Mouse (Mus musculus) forebrain, embryonic 14.5 days (tissue): ENCODE results near the gene Ppcdc. TPM values are rescaled to one million over a fixed set of nuclear protein-coding genes. Genes with fewer than 3 reads are reported as not detected.

Experiments
- ATAC-seq: fragments of 200-750 bp; cut with Nextera tagmentation; 2 replicates; pipeline ENCODE4 v1.8.0; 2017; ENCODE audit warnings: mild to moderate bottlenecking, moderate library complexity
- DNase-seq: peaks from one replicate; pipeline ENCODE4 v3.0.0-alpha.2; 2015; ENCODE audit warnings: low spot score
- H3K27ac ChIP-seq: fragments of 300-500 bp; sonication (generic); 2 replicates; pipeline ENCODE4 v1.5.1; 2014; ENCODE audit warnings: low read depth, mild to moderate bottlenecking, control low read depth, low read length, moderate library complexity
- H3K27me3 ChIP-seq: fragments of 300-500 bp; sonication (generic); replicated peaks from 2 replicates; pipeline ENCODE4 v1.6.1; 2014; ENCODE audit warnings: low read length, control low read depth, mixed read lengths; ENCODE audit not compliant: control insufficient read depth, insufficient read depth
- H3K36me3 ChIP-seq: fragments of 300-500 bp; sonication (generic); 2 replicates; pipeline ENCODE4 v1.6.1; 2014; ENCODE audit warnings: low read length, control low read depth; ENCODE audit not compliant: control insufficient read depth, insufficient read depth
- H3K4me1 ChIP-seq: fragments of 300-500 bp; sonication (generic); 2 replicates; pipeline ENCODE4 v1.6.1; 2014; ENCODE audit warnings: antibody characterized with exemption, low read length, control low read depth; ENCODE audit not compliant: control insufficient read depth, insufficient read depth
- H3K4me2 ChIP-seq: fragments of 300-500 bp; sonication (generic); 2 replicates; pipeline ENCODE4 v1.6.1; 2014; ENCODE audit warnings: mild to moderate bottlenecking, control low read depth, low read length
- H3K4me3 ChIP-seq: fragments of 300-500 bp; sonication (generic); 2 replicates; pipeline ENCODE4 v1.5.1; 2014; ENCODE audit warnings: low read depth, low read length, control low read depth
- H3K9ac ChIP-seq: fragments of 300-500 bp; sonication (generic); 2 replicates; pipeline ENCODE4 v1.6.1; 2014; ENCODE audit warnings: mild to moderate bottlenecking, low read length, control low read depth, moderate library complexity
- H3K9me3 ChIP-seq: fragments of 300-500 bp; sonication (generic); replicated peaks from 2 replicates; pipeline ENCODE4 v1.6.1; 2016; ENCODE audit warnings: low read length, control low read depth, mixed read lengths; ENCODE audit not compliant: control insufficient read depth
- WGBS: fragments of 180-500 bp; shearing (Covaris S2); extraction: QIAGEN DNeasy Blood & Tissue Kit; methylation state at CpG from one replicate; pipeline ENCODE4 v1.1.7; 2014; 5-methylcytosine and 5-hydroxymethylcytosine counted together
- polyA plus RNA-seq: library from polyadenylated mRNA; unstranded; fragments of >200 nt; fragmentation: Nextera tagmentation; extraction: Ambion mirVana; gene quantifications from 2 replicates; pipeline ENCODE4 v1.2.1, GENCODE M21; 2014

Ppcdc gene
- polyA plus RNA-seq = 19.2 and 21.0 TPM in 2 replicates

DNA sequence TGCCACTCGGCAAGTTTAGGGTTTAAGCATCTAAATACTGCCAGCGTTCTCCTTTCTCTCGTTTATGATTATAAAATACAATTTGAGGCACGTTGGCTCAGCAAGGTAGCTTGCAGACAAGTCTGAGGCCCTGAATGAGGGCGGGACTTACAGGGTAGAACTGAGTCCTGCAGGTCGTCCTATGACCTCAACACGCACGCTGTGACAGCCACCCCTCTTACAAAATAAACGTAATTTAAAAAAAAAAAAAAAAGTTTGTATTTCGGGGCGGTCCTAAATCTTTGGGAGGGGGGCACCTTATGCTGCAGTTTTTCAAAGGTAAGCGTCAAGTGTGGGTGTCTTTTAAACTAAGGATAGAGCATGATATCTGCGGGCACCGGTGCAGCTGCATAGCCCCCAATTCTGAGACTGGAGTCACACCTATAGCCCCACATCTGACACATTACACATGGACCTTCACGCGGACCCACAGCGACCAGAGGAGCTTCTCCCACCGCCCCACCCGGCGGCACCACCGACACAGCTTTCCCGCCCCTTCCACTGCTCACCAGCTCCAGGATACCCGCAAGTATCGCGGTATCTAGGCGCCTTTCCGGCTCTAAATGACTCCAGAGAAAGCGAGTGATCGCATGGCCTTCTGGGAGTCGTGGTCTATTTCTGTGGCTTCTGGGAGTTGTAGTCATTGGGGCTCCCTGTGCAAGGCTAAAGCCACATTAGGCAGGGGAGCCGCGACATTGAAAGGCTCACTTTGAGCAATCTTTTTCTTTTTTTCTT lies at the start of gene Ppcdc:
Gene Ppcdc, minus strand, starts transcription at position 603 of the 774 bp plus-strand sequence.
- H3K27me3 ChIP-seq = no peaks in the 10 kb centered on the region
- H3K27ac ChIP-seq = no peak within 1 kb of the TSS; the same call in 1 of the 2 replicates
- ATAC-seq (peak; percentile 99), DNase-seq (peak; percentile 99)
- H3K4me2 ChIP-seq = peak within 1 kb of the TSS; percentile 69
- WGBS = 3% methylated on average over 32 of the region's 32 CpGs
- H3K4me1 ChIP-seq = 0 out of 2 replicates have a peak, but pooled peaks cover 5% of the 10 kb centered on the region
- no peaks in the 10 kb centered on the region for H3K9me3 ChIP-seq
- peaks cover 33% of the 10 kb centered on the region for H3K36me3 ChIP-seq
- H3K4me3 ChIP-seq = peak within 1 kb of the TSS; percentile 49
- peak within 1 kb of the TSS; percentile 74 for H3K9ac ChIP-seq

DNA sequence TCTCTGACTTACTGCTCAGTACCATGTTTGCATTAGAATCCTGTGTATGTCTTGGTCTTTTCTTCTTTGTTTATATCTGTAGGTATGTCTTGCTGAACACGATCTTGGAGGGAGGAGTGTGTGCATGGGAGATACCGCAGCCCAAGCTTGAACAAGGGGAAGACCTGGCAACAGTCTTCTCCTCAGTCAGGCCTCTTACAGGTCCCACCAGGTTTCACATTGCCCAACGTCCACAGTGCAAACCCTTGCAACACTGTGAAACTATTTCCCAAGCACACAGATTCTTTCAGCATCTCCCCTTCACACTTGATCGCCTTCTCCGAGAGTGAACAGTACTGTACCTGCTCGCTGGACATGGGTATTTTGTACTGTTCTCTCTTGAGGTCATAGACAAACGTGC lies 47.9 kb upstream of the Ppcdc start:
- H3K9ac ChIP-seq = no peak overlapping the region
- no peak for DNase-seq
- ATAC-seq = no peak
- H3K9me3 ChIP-seq = no peaks in the 10 kb centered on the region
- no peak overlapping the region for H3K27ac ChIP-seq
- no peaks in the 10 kb centered on the region for H3K27me3 ChIP-seq
- H3K4me1 ChIP-seq = 0 out of 2 replicates have a peak, but pooled peaks cover 2% of the 10 kb centered on the region
- H3K4me3 ChIP-seq = no peak overlapping the region
- H3K36me3 ChIP-seq = no peaks in the 10 kb centered on the region
- no peak overlapping the region for H3K4me2 ChIP-seq
- WGBS = 76% methylated on average over 7 of the region's 7 CpGs

DNA sequence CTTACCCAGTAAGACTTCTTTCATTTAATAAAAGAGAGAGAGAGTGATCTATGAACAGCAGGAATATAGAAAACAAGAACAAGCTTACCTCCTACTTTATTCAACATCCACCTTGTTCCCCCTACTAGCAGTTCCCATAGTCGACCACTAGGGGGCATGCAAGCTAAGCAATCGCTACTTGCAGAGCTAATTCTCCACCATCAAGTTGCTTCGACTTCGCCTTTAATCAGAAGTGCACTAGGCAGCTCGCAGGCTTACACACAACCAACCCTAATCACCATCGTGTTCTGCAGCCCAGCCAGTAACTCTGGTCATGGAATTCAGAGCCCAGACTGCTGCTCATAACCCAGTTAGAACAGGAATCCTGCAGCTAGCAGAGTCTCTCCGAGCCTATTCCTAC lies 45.9 kb upstream of the Ppcdc start:
- ATAC-seq (peak; percentile 79), DNase-seq (peak; percentile 94)
- WGBS = 14% methylated on average over 7 of the region's 7 CpGs

DNA sequence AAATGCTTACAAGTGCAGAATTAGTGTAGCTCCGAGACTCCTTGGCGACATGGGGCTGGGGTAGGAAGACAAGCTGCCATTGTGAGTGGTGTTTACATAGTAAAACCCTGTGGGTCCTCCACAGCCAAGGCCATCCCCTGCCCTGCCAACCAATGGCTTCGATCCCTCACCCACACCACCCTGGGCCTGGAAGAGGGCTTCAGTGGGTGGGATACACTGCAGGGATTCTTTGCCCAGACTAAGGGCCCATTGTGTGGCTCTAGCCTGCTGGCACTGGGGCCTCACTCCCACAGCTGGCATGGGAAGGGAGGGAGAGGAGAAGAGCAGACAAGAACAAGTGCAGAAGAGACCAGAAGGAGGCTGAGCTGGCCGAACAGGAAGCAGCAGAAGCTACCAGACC lies 29.0 kb upstream of the Ppcdc start:
- Histone ChIP-seq H3K36me3 (no peaks in the 10 kb centered on the region), H3K9me3 (no peaks in the 10 kb centered on the region), H3K4me1 (peaks cover 13% of the 10 kb centered on the region), H3K4me2 (no peak overlapping the region), H3K4me3 (no peak overlapping the region), H3K27ac (no peak overlapping the region), H3K27me3 (no peaks in the 10 kb centered on the region), H3K9ac (no peak overlapping the region)
- DNase-seq (no peak), ATAC-seq (no peak)
- WGBS = 69% methylated on average over 4 of the region's 4 CpGs

More for the DNA sequence above, 45.9 kb upstream of the Ppcdc start:
- Histone ChIP-seq H3K4me2 (no peak overlapping the region), H3K4me3 (no peak overlapping the region), H3K9ac (no peak overlapping the region), H3K9me3 (no peaks in the 10 kb centered on the region), H3K4me1 (0 out of 2 replicates have a peak, but pooled peaks cover 2% of the 10 kb centered on the region), H3K36me3 (no peaks in the 10 kb centered on the region), H3K27me3 (no peaks in the 10 kb centered on the region), H3K27ac (no peak overlapping the region)

DNA sequence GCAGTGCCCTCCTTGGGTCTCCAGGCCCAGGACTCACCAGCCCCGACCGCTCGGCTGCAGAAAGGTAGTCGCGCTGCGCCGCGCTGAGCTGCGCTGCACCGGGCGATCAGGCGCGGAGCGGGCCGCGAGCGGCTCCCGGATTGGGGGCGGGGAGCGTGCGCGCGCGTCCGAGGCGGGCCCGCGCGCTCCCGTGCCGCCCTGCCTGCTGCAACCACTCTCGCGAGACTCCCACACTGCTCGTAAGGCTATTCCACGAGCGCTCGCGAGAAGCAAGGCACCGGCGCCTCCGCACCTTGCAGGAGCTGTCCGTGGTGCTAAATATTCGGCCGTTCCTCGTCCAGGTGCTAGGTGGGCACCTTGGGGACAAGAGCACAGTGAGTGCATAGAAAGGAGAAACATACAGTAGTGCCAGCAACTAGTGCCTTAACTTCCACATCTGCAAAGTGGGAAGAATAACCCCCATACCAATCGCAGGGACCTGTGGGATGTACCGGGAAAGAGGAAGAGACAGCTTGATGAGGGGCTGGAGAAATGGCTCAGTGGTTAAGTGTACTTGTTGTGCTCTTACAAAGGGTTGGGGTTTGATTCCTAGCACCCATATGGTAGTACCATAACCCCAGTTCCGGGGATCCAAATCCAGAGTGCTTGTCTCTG lies 28.1 kb upstream of the Ppcdc start, which contains the start of gene Scamp5:
Gene Scamp5, minus strand, starts transcription at position 165 of the 654 bp plus-strand sequence.
- DNase-seq = peak; percentile 97
- peak within 1 kb of the TSS; percentile 87 for H3K4me3 ChIP-seq
- H3K4me1 ChIP-seq = peaks cover 13% of the 10 kb centered on the region
- peak within 1 kb of the TSS; percentile 91 for H3K9ac ChIP-seq
- peak within 1 kb of the TSS; percentile 76 for H3K4me2 ChIP-seq
- H3K36me3 ChIP-seq = peaks cover 5% of the 10 kb centered on the region
- 2% methylated on average over 48 of the region's 48 CpGs for WGBS
- peak; percentile 96 for ATAC-seq
- peak within 1 kb of the TSS; percentile 81 for H3K27ac ChIP-seq
- H3K9me3 ChIP-seq = no peaks in the 10 kb centered on the region
- H3K27me3 ChIP-seq = no peaks in the 10 kb centered on the region

DNA sequence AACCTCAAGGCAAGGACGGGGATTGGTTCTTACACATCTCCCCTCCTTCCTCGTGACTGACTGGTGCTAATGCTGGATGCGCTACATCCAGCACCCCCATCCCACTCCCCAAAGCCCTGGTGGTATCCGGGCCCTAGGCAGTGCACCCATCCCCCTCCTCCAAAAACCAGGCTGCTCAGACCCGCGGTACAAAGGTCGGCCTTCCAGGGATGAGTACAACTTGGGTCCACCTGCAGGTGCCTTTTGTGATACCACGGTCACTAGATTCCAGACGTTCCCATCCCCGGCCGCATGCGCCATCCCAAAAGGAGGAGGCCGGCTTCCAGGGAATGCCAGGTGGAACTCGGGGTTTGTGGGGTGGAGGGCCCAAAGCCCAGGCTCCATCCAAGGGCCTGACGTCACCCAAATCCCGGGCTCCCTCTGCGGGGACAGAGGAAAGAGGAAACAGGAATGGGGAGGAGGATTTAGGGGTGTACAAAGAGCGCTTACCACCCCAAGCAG lies 27.4 kb upstream of the Ppcdc start:
- WGBS = under 1% methylated on average over 18 of the region's 18 CpGs
- no peaks in the 10 kb centered on the region for H3K27me3 ChIP-seq
- H3K36me3 ChIP-seq = peaks cover 5% of the 10 kb centered on the region
- peak overlapping the region; percentile 87 for H3K4me3 ChIP-seq
- no peaks in the 10 kb centered on the region for H3K9me3 ChIP-seq
- DNase-seq (peak; percentile 66), ATAC-seq (peak; percentile 66)
- H3K4me1 ChIP-seq = peaks cover 13% of the 10 kb centered on the region
- peak overlapping the region; percentile 81 for H3K27ac ChIP-seq
- H3K4me2 ChIP-seq = peak overlapping the region; percentile 76
- peak overlapping the region; percentile 91 for H3K9ac ChIP-seq

DNA sequence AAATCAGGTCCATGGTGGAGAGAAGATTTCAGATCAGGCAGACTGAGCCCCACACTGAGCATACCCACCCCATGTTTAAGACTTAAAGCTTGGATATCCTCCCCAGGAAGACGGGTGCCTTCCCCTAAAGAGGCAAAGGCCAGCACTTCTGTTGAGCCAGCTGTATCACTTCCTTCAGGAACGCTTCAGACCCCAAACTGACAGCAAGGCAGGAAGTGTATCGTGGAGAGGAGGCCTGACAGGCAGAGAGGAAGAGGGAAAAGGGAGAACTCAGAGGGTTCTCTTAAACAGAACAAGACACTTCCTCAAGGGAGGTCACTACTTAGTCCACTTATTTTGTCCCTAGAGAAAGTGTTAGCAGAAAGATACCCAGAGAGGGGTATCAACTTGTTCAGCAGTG lies 26.2 kb upstream of the Ppcdc start:
- H3K9ac ChIP-seq = peak overlapping the region; percentile 91; the same call in 1 of the 2 replicates
- H3K27me3 ChIP-seq = no peaks in the 10 kb centered on the region
- no peak for ATAC-seq
- H3K27ac ChIP-seq = no peak overlapping the region
- H3K36me3 ChIP-seq = peaks cover 11% of the 10 kb centered on the region
- peaks cover 13% of the 10 kb centered on the region for H3K4me1 ChIP-seq
- peak overlapping the region; percentile 76 for H3K4me2 ChIP-seq
- WGBS = 86% methylated on average over 3 of the region's 3 CpGs
- DNase-seq = no peak
- no peaks in the 10 kb centered on the region for H3K9me3 ChIP-seq
- H3K4me3 ChIP-seq = no peak overlapping the region

DNA sequence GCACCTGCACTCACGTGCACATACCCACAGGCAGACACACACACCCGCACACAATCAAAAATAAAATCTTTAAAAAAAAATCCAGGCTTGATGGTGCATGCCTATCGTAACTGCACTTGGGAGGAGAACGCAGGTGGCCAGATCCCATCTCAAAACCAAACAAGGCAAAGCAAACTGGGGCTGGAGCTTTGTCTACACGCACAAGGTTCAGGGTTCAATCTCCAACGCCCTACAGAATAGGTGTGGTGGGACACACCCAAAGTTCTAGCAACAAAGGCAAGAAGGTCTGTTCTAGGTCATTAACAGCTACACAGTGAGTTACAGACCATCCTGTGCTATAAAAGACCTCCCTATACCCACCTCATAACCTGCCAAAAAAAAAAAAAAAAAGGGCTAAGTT lies 22.9 kb upstream of the Ppcdc start:
- Histone ChIP-seq H3K27ac (no peak overlapping the region), H3K4me1 (peaks cover 13% of the 10 kb centered on the region), H3K36me3 (peaks cover 11% of the 10 kb centered on the region), H3K4me3 (no peak overlapping the region), H3K27me3 (no peaks in the 10 kb centered on the region), H3K9ac (no peak overlapping the region), H3K9me3 (no peaks in the 10 kb centered on the region), H3K4me2 (no peak overlapping the region)
- DNase-seq = no peak
- WGBS = 92% methylated on average over 6 of the region's 6 CpGs
- no peak for ATAC-seq
